Mouse (Mus musculus): ENCODE results near the gene Pam. TPM values are rescaled to one million over a fixed set of nuclear protein-coding genes. Genes with fewer than 3 reads are reported as not detected.
A peak's percentile ranks its signal among the peaks of the same experiment; 100 is the strongest.

Pam gene
- polyA plus RNA-seq, 1 experiment from 2014 or later, result 18.0 TPM

DNA sequence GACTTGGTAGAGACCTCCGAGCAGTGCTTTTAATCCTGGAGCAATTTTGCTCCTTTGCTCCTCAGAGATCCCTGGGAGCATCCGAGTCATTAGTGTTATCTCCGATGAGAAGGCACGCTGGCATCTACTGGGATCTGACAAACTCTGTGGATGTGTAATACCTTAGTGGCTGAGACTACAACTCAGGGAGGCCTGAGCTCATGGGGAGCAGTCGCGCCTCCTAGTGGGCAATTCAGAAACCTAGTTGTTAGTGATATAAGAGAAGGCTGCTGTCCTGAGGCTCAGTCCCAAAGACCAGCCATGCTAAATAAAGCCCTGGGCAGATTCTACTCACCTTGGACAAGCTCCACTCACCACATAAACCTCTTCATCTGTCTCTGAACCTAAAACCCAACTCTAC is 23.4 kb downstream of the Pam start:
- H3K4me3 ChIP-seq (ENCODE audit: low read depth, low read length), result no peak overlapping the region
- H3K4me2 ChIP-seq (ENCODE audit: low read depth, severe bottlenecking), result no peak overlapping the region
- H3K9ac ChIP-seq (ENCODE audit: low read length), result no peak overlapping the region
- peak; percentile 49 for DNase-seq (ENCODE audit: low spot score)
- no peaks in the 10 kb centered on the region for H3K4me1 ChIP-seq (ENCODE audit: control insufficient read depth, insufficient read depth, low read length)
- H3K36me3 ChIP-seq (ENCODE audit: control insufficient read depth, insufficient read depth, low read length), result no peaks in the 10 kb centered on the region
- H3K27me3 ChIP-seq (ENCODE audit: control insufficient read depth, insufficient read depth, low read length), result no peaks in the 10 kb centered on the region
- H3K27ac ChIP-seq (replicated peaks; ENCODE audit: low read depth, low read length), result no peak overlapping the region
- no peaks in the 10 kb centered on the region for H3K9me3 ChIP-seq (ENCODE audit: control insufficient read depth, low read length)
- ATAC-seq (ENCODE audit: insufficient number of reproducible peaks, low FRiP score, low TSS enrichment, low read depth), result no peak
- WGBS, result 57% methylated on average over 6 of the region's 6 CpGs

GRCm38 (mm10) chr1:98071436-98071835 is 24.0 kb downstream of the Pam start:
- DNase-seq (ENCODE audit: low spot score) (no peak), ATAC-seq (ENCODE audit: insufficient number of reproducible peaks, low FRiP score, low TSS enrichment, low read depth) (no peak)
- H3K9ac ChIP-seq (ENCODE audit: low read length), result no peak overlapping the region
- no peaks in the 10 kb centered on the region for H3K9me3 ChIP-seq (ENCODE audit: control insufficient read depth, low read length)
- no peak overlapping the region for H3K4me3 ChIP-seq (ENCODE audit: low read depth, low read length)
- no peak overlapping the region for H3K4me2 ChIP-seq (ENCODE audit: low read depth, severe bottlenecking)
- WGBS, result 88% methylated on average over 9 of the region's 9 CpGs
- H3K27ac ChIP-seq (replicated peaks; ENCODE audit: low read depth, low read length), result no peak overlapping the region
- H3K36me3 ChIP-seq (ENCODE audit: control insufficient read depth, insufficient read depth, low read length), result no peaks in the 10 kb centered on the region
- H3K4me1 ChIP-seq (ENCODE audit: control insufficient read depth, insufficient read depth, low read length), result no peaks in the 10 kb centered on the region
- no peaks in the 10 kb centered on the region for H3K27me3 ChIP-seq (ENCODE audit: control insufficient read depth, insufficient read depth, low read length)

DNA sequence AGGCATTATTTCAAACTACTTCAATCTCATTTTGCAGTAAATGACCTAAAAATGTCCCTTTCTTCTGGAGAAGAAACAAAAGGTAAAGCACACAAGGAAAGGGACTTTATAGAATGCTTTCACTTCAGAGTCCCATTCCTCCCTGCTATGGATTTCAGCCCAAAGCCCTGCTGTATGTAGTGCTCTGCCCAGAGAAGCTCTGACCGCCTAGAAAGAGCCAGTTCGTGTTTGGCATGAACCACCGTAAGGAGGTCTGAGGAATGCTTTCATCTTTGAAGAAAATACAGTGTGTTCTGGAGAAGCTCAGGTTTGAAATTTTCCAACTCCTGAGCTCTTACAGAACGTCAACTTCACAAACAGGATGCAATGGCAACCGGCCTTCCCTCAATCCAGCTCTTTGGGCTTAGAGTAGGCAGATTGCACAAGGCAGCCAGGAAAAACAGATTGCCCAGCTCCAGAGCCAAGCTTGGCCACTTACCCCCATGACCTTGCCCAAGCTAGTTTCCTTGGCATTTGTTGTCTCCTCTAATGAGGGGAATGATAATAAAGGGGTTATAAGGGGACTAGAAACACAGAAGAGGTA is 24.6 kb downstream of the Pam start:
- H3K4me2 ChIP-seq (ENCODE audit: low read depth, severe bottlenecking), result no peak overlapping the region
- DNase-seq (ENCODE audit: low spot score), result no peak
- no peak for ATAC-seq (ENCODE audit: insufficient number of reproducible peaks, low FRiP score, low TSS enrichment, low read depth)
- no peaks in the 10 kb centered on the region for H3K9me3 ChIP-seq (ENCODE audit: control insufficient read depth, low read length)
- no peak overlapping the region for H3K4me3 ChIP-seq (ENCODE audit: low read depth, low read length)
- H3K4me1 ChIP-seq (ENCODE audit: control insufficient read depth, insufficient read depth, low read length), result no peaks in the 10 kb centered on the region
- no peak overlapping the region for H3K27ac ChIP-seq (replicated peaks; ENCODE audit: low read depth, low read length)
- H3K36me3 ChIP-seq (ENCODE audit: control insufficient read depth, insufficient read depth, low read length), result no peaks in the 10 kb centered on the region
- no peaks in the 10 kb centered on the region for H3K27me3 ChIP-seq (ENCODE audit: control insufficient read depth, insufficient read depth, low read length)
- no peak overlapping the region for H3K9ac ChIP-seq (ENCODE audit: low read length)
- 49% methylated on average over 5 of the region's 5 CpGs for WGBS

- H3K4me3 ChIP-seq (ENCODE audit: low read depth, low read length), result no peak overlapping the region
- H3K9ac ChIP-seq (ENCODE audit: low read length), result no peak overlapping the region
- H3K36me3 ChIP-seq (ENCODE audit: control insufficient read depth, insufficient read depth, low read length), result no peaks in the 10 kb centered on the region
- H3K4me2 ChIP-seq (ENCODE audit: low read depth, severe bottlenecking), result no peak overlapping the region
- WGBS, result 94% methylated on average over 4 of the region's 4 CpGs
- no peaks in the 10 kb centered on the region for H3K9me3 ChIP-seq (ENCODE audit: control insufficient read depth, low read length)
- no peak overlapping the region for H3K27ac ChIP-seq (replicated peaks; ENCODE audit: low read depth, low read length)
- DNase-seq (ENCODE audit: low spot score) (no peak), ATAC-seq (ENCODE audit: insufficient number of reproducible peaks, low FRiP score, low TSS enrichment, low read depth) (no peak)
- no peaks in the 10 kb centered on the region for H3K27me3 ChIP-seq (ENCODE audit: control insufficient read depth, insufficient read depth, low read length)
- no peaks in the 10 kb centered on the region for H3K4me1 ChIP-seq (ENCODE audit: control insufficient read depth, insufficient read depth, low read length)
Measured at GRCm38 (mm10) chr1:98068177-98068576, 27.3 kb downstream of the Pam start.

GRCm38 (mm10) chr1:98062074-98062473 is 33.4 kb downstream of the Pam start:
- Histone ChIP-seq H3K4me3 (ENCODE audit: low read depth, low read length) (no peak overlapping the region), H3K4me2 (ENCODE audit: low read depth, severe bottlenecking) (no peak overlapping the region), H3K9me3 (ENCODE audit: control insufficient read depth, low read length) (no peaks in the 10 kb centered on the region), H3K9ac (ENCODE audit: low read length) (no peak overlapping the region), H3K4me1 (ENCODE audit: control insufficient read depth, insufficient read depth, low read length) (no peaks in the 10 kb centered on the region), H3K36me3 (ENCODE audit: control insufficient read depth, insufficient read depth, low read length) (no peaks in the 10 kb centered on the region), H3K27me3 (ENCODE audit: control insufficient read depth, insufficient read depth, low read length) (no peaks in the 10 kb centered on the region), H3K27ac (replicated peaks; ENCODE audit: low read depth, low read length) (no peak overlapping the region)
- 60% methylated on average over 2 of the region's 2 CpGs for WGBS
- ATAC-seq (ENCODE audit: insufficient number of reproducible peaks, low FRiP score, low TSS enrichment, low read depth) (no peak), DNase-seq (ENCODE audit: low spot score) (no peak)

DNA sequence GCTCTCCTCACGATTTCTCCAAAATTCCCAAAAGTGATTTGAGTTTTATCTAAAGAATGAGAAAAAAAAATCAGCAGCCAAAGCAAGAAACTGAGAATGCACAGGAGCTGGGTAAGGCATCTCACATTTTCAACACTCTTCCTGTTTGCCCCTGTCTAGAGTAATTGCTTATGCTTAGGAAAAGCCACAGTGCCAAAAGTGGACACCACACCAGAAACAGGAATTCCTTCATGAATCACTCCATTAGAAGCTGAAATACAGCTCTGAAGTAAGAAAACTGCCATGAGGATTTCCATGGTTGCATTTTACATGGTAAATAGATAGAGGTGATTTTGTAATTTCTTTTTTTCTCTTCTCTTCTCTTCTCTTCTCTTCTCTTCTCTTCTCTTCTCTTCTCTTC is 36.0 kb downstream of the Pam start:
- H3K27me3 ChIP-seq (ENCODE audit: control insufficient read depth, insufficient read depth, low read length), result no peaks in the 10 kb centered on the region
- H3K4me2 ChIP-seq (ENCODE audit: low read depth, severe bottlenecking), result no peak overlapping the region
- H3K4me3 ChIP-seq (ENCODE audit: low read depth, low read length), result no peak overlapping the region
- H3K9ac ChIP-seq (ENCODE audit: low read length), result no peak overlapping the region
- 79% methylated on average over 1 of the region's 1 CpGs for WGBS
- no peaks in the 10 kb centered on the region for H3K9me3 ChIP-seq (ENCODE audit: control insufficient read depth, low read length)
- H3K27ac ChIP-seq (replicated peaks; ENCODE audit: low read depth, low read length), result no peak overlapping the region
- DNase-seq (ENCODE audit: low spot score) (no peak), ATAC-seq (ENCODE audit: insufficient number of reproducible peaks, low FRiP score, low TSS enrichment, low read depth) (no peak)
- no peaks in the 10 kb centered on the region for H3K4me1 ChIP-seq (ENCODE audit: control insufficient read depth, insufficient read depth, low read length)
- H3K36me3 ChIP-seq (ENCODE audit: control insufficient read depth, insufficient read depth, low read length), result no peaks in the 10 kb centered on the region

DNA sequence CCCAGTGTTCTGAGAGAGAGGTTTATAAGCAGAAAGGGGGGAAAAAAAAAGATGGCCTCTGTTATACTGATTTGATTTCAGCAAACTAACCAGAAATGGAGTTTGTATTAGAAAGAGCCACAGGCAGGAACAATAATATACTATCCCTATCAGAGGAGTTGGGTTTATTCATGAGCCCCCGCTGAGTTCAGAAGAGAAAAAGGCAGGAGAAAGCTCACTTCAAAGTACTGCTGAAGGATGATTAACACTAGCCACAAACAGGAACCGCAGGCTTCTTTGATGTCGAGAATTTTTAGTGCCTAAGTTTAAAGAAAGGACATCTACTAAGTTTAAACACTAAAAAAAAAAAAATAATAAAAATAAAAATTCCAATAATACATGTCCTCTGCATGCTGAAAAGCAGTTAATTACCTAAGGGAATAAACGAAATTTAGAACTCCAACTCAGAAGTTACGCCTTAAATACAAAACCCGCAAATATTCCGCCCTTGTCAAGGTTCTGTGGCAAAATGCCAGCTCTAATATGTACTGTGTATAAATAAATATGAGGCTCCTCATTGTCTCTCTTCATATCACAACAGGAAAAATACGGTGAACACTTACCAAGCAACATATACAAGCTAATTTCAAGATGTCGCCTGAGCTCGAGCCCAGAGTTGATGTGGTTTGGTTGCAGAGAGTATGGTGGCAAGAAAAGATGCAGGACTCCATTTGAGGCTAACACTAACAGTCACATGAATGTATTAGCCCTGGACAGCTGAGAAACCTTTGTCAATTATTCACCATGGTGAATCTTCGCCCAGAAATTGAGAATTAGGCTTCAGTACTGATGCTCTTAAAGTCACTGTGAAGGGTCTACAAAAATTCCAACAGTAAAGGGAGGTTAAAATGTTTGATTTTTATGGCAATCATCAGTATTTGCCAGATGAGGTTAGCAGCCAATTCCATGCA is 38.2 kb downstream of the Pam start:
- WGBS, result 56% methylated on average over 11 of the region's 11 CpGs
- no peaks in the 10 kb centered on the region for H3K36me3 ChIP-seq (ENCODE audit: control insufficient read depth, insufficient read depth, low read length)
- H3K27ac ChIP-seq (replicated peaks; ENCODE audit: low read depth, low read length), result no peak overlapping the region
- H3K9me3 ChIP-seq (ENCODE audit: control insufficient read depth, low read length), result no peaks in the 10 kb centered on the region
- H3K4me1 ChIP-seq (ENCODE audit: control insufficient read depth, insufficient read depth, low read length), result no peaks in the 10 kb centered on the region
- DNase-seq (ENCODE audit: low spot score) (no peak), ATAC-seq (ENCODE audit: insufficient number of reproducible peaks, low FRiP score, low TSS enrichment, low read depth) (no peak)
- H3K4me3 ChIP-seq (ENCODE audit: low read depth, low read length), result no peak overlapping the region
- no peak overlapping the region for H3K9ac ChIP-seq (ENCODE audit: low read length)
- H3K4me2 ChIP-seq (ENCODE audit: low read depth, severe bottlenecking), result no peak overlapping the region
- H3K27me3 ChIP-seq (ENCODE audit: control insufficient read depth, insufficient read depth, low read length), result no peaks in the 10 kb centered on the region

- H3K9ac ChIP-seq (ENCODE audit: low read length), result no peak overlapping the region
- no peak overlapping the region for H3K4me2 ChIP-seq (ENCODE audit: low read depth, severe bottlenecking)
- 74% methylated on average over 6 of the region's 6 CpGs for whole genome bisulfite sequencing
- DNase-seq (ENCODE audit: low spot score) (no peak), ATAC-seq (ENCODE audit: insufficient number of reproducible peaks, low FRiP score, low TSS enrichment, low read depth) (no peak)
- H3K4me3 ChIP-seq (ENCODE audit: low read depth, low read length), result no peak overlapping the region
- no peaks in the 10 kb centered on the region for H3K36me3 ChIP-seq (ENCODE audit: control insufficient read depth, insufficient read depth, low read length)
- H3K4me1 ChIP-seq (ENCODE audit: control insufficient read depth, insufficient read depth, low read length), result no peaks in the 10 kb centered on the region
- H3K27me3 ChIP-seq (ENCODE audit: control insufficient read depth, insufficient read depth, low read length), result no peaks in the 10 kb centered on the region
- H3K27ac ChIP-seq (replicated peaks; ENCODE audit: low read depth, low read length), result no peak overlapping the region
- H3K9me3 ChIP-seq (ENCODE audit: control insufficient read depth, low read length), result no peaks in the 10 kb centered on the region
Measured at GRCm38 (mm10) chr1:98056277-98056676, 39.2 kb downstream of the Pam start.
